Mouse (Mus musculus) myocyte (in vitro differentiated cells): ENCODE data around the gene Smug1.

Experiments
- MAX ChIP-seq: IDR thresholded peaks from one replicate; pipeline ENCODE4 v1.6.1; 2011; ENCODE audit warnings: low read depth, mild to moderate bottlenecking, control low read depth
- POLR2A ChIP-seq: IDR thresholded peaks from one replicate; pipeline ENCODE4 v1.6.1; 2011; ENCODE audit warnings: low read depth, mild to moderate bottlenecking, control low read depth, moderate library complexity; ENCODE audit not compliant: insufficient read length
- TCF3 ChIP-seq: IDR thresholded peaks from one replicate; pipeline ENCODE4 v1.6.1; 2011; ENCODE audit warnings: low read depth, control low read depth; ENCODE audit not compliant: insufficient read length

GRCm38 (mm10) chr15:103168801-103169611, 2.1 kb upstream of the Smug1 start:
- no peak for TF ChIP-seq TCF3
- TF ChIP-seq MAX, result no peak
- peak; percentile 54 for TF ChIP-seq POLR2A
